36 mouse cellular contexts compared by ENCODE assay signal in the genomic region with DNA sequence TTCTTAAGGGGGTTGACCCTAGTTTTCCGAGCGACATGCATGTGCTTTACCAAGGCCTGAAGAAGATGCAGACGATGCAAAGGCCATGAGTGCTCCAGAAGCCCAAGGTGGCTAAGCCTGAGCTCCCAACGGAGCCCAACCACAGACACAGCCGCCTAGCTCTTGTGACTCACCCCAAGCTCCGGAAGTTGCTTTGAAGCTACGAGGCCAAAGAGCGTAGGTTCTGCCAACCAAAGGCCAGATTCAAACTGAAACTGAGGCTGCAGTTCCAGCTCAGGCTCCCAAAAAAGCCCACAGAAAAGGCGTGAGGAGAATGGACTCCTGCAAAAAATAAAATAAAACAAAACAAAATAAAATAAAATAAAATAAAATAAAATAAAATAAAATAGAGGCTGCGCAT. TPM values are rescaled to one million over a fixed set of nuclear protein-coding genes. Genes with fewer than 3 reads are reported as not detected.
DNase-seq lines count a peak whose midpoint lies in the region; TF ChIP-seq lines count a peak whose summit lies in the region.
"Had no signal": no experiment of that assay in that cellular context is flagged by ENCODE, and none has a peak within 500 bp of the region (broad histone marks: within the 10 kb centered on the region; RNA-seq: fewer than 3 reads in every experiment).

No protein-coding gene starts in this region.

- H3K27me3 ChIP-seq in thymus, adult 2 months (ENCODE audit: control insufficient read depth, insufficient read depth, low read length), result no peaks in the 10 kb centered on the region

- TF ChIP-seq CTCF in thymus, adult 2 months (IDR thresholded peaks at IDR 0.05; ENCODE audit: borderline replicate concordance, control insufficient read depth, extremely low read depth, insufficient read depth, low read length, poor library complexity), result no peak

- 72% methylated on average over 10 of the region's 10 CpGs for WGBS in thymus, adult 2 months

- in situ Hi-C loops in ES-E14 (cut with MboI; ENCODE audit: low sequenced_read_pairs in 2 of 2, unreplicated experiment in 2 of 2), result no loop called here

- no peaks in the 10 kb centered on the region for H3K9me3 ChIP-seq in ES-E14 (ENCODE audit: control insufficient read depth, insufficient read depth, low read depth, low read length)
- H3K9me3 ChIP-seq: embryonic facial prominence, embryonic 12.5 days; forebrain, embryonic 15.5 days; hindbrain, embryonic 13.5 days; limb, embryonic 13.5 days; lung, embryonic 15.5 days; neural tube, embryonic 12.5 days had no signal

- H3K9ac ChIP-seq in ES-E14 (ENCODE audit: insufficient read depth, low read depth, low read length, poor library complexity, severe bottlenecking), result no peak overlapping the region
- H3K9ac ChIP-seq: embryonic facial prominence, embryonic 12.5 days; forebrain, embryonic 15.5 days; heart, embryonic 12.5 days; hindbrain, embryonic 13.5 days; limb, embryonic 13.5 days; lung, embryonic 15.5 days; neural tube, embryonic 12.5 days had no signal

- DNase-seq in adrenal gland, adult (ENCODE audit: inconsistent age in 2 of 2, low spot score in 1 of 2), result peak; percentile 29 to 64
- no peak for DNase-seq in adrenal gland, postnatal 25 days
- DNase-seq in thymus, postnatal 14 days, result peak; percentile 38
- DNase-seq in thymus, adult 2 months, result no peak
- DNase-seq in ES-E14 (ENCODE audit: low read depth, low spot score), result no peak
- peak; percentile 16 for DNase-seq in naive thymus-derived CD4-positive, alpha-beta T cell, adult 2 months (ENCODE audit: low read depth)
- no peak for DNase-seq in layer of hippocampus, postnatal 10 days (ENCODE audit: low spot score in 2 of 2)
- DNase-seq in right cerebral cortex, postnatal 36 days (ENCODE audit: low spot score in 2 of 2), result no peak
- DNase-seq: cerebellum, adult 9-10 months; embryo, embryonic 11 days; gastrocnemius, postnatal 25 days; heart, adult 18-20 months; heart, postnatal 4 days; kidney, postnatal 14 days; layer of hippocampus, adult 9-11 months; right cerebral cortex, adult 18-20 months had no signal

- no peaks in the 10 kb centered on the region for H3K36me3 ChIP-seq in thymus, adult 2 months (ENCODE audit: control insufficient read depth, insufficient read depth, low read length)
- no peaks in the 10 kb centered on the region for H3K36me3 ChIP-seq in ES-E14 (ENCODE audit: control insufficient read depth, insufficient read depth, low read length, poor library complexity, severe bottlenecking)
- H3K36me3 ChIP-seq: embryonic facial prominence, embryonic 12.5 days; forebrain, embryonic 10.5 days; forebrain, embryonic 15.5 days; heart, embryonic 12.5 days; hindbrain, embryonic 13.5 days; limb, embryonic 13.5 days; lung, embryonic 15.5 days; midbrain, embryonic 10.5 days; neural tube, embryonic 12.5 days had no signal

- no peak overlapping the region for H3K4me3 ChIP-seq in thymus, adult 2 months (ENCODE audit: control insufficient read depth, insufficient read depth, low read length)
- no peak overlapping the region for H3K4me3 ChIP-seq in ES-E14 (ENCODE audit: insufficient read depth in 1 of 2, low read depth in 1 of 2, low read length in 2 of 2, poor library complexity in 1 of 2, severe bottlenecking in 1 of 2)
- H3K4me3 ChIP-seq: embryonic facial prominence, embryonic 12.5 days; forebrain, embryonic 10.5 days; forebrain, embryonic 15.5 days; heart, embryonic 12.5 days; hindbrain, embryonic 13.5 days; left cerebral cortex, adult 2 months; limb, embryonic 13.5 days; lung, embryonic 15.5 days; midbrain, embryonic 10.5 days; neural tube, embryonic 12.5 days had no signal

- peaks cover 6% of the 10 kb centered on the region for H3K4me1 ChIP-seq in thymus, adult 2 months (replicated peaks; ENCODE audit: control insufficient read depth, insufficient read depth, low read length)
- peaks cover 0 to 7% of the 10 kb centered on the region in 2 experiments; a peak in 1 of 4 replicates for H3K4me1 ChIP-seq in ES-E14 (ENCODE audit: control insufficient read depth in 2 of 2, insufficient read depth in 2 of 2, low read length in 2 of 2, poor library complexity in 1 of 2)
- H3K4me1 ChIP-seq: embryonic facial prominence, embryonic 12.5 days; heart, embryonic 12.5 days; hindbrain, embryonic 13.5 days; neural tube, embryonic 12.5 days had no signal

- no peak for TF ChIP-seq POLR2A in thymus, adult 2 months (IDR thresholded peaks at IDR 0.05; ENCODE audit: control insufficient read depth, extremely low read depth, insufficient read depth, low read length, poor library complexity)

- H3K27ac ChIP-seq in thymus, adult 2 months (ENCODE audit: control insufficient read depth, insufficient read depth, low read length), result no peak overlapping the region
- H3K27ac ChIP-seq in ES-E14 (ENCODE audit: insufficient read depth, low read depth, low read length, poor library complexity, severe bottlenecking), result 0 out of 2 replicates have a peak overlapping the region, but pooled peaks have one; percentile 12
- H3K27ac ChIP-seq: embryonic facial prominence, embryonic 12.5 days; forebrain, embryonic 10.5 days; forebrain, embryonic 15.5 days; hindbrain, embryonic 13.5 days; left cerebral cortex, adult 2 months; limb, embryonic 13.5 days; lung, embryonic 15.5 days; midbrain, embryonic 10.5 days; neural tube, embryonic 12.5 days had no signal

TF ChIP-seq in ES-E14, 5 proteins besides CTCF, POLR2A, EP300 and RAD21:
- TF ChIP-seq ZC3H11A (IDR thresholded peaks at IDR 0.05; ENCODE audit: borderline replicate concordance, low read depth, low read length) (no peak), HCFC1 (IDR thresholded peaks at IDR 0.05; ENCODE audit: borderline replicate concordance, insufficient read depth, low read length) (no peak), MAFK (IDR thresholded peaks at IDR 0.05; ENCODE audit: insufficient read depth, low read depth, low read length) (no peak), ZNF384 (IDR thresholded peaks at IDR 0.05; ENCODE audit: low read depth, low read length) (no peak), CHD2 (IDR thresholded peaks at IDR 0.05; ENCODE audit: low read depth, low read length) (no peak)

RNA-seq across cellular contexts. Expression of gene Neurog1, which starts 14.1 kb away (rescaled TPM):
- total RNA-seq in adrenal gland, postnatal 25 days (2021), result not detected in 2 replicates
- polyA plus RNA-seq in thymus, adult 2 months (2012; rRNA removed), result 0.17 and 0.24 TPM in 2 replicates
- 0.45 and 0.48 TPM in 2 replicates for total RNA-seq in ES-E14 (2012; rRNA removed)
- total RNA-seq in layer of hippocampus, postnatal 10 days (2021), result not detected
- total RNA-seq: gastrocnemius, adult 18-20 months; gastrocnemius, postnatal 25 days; heart, adult 18-20 months; heart, postnatal 4 days; left cerebral cortex, adult 2 months; left cerebral cortex, postnatal 36 days; megakaryocyte progenitor cell, adult 5-6 weeks; MEL had no signal
- polyA plus RNA-seq: heart, embryonic 12.5 days; heart, postnatal 0 days; intestine, postnatal 0 days; kidney, embryonic 14.5 days; limb, embryonic 13.5 days; liver, embryonic 11.5 days; liver, embryonic 16.5 days; lung, embryonic 15.5 days had no signal

RNA-seq across cellular contexts. Expression of gene Cxcl14, which starts 58.4 kb away (rescaled TPM):
- 29.4 and 36.9 TPM in 2 replicates for total RNA-seq in adrenal gland, postnatal 25 days (2021)
- 4.7 and 4.9 TPM in 2 replicates for polyA plus RNA-seq in thymus, adult 2 months (2012; rRNA removed)
- 2.6 and 2.8 TPM in 2 replicates for total RNA-seq in ES-E14 (2012; rRNA removed)
- 10 to 100 TPM; 81.4 to 86.1 TPM for total RNA-seq in layer of hippocampus, postnatal 10 days (2021)
- total RNA-seq: megakaryocyte progenitor cell, adult 5-6 weeks; MEL had no signal

RNA-seq across cellular contexts. Expression of gene Tifab, which starts 59.2 kb away (rescaled TPM):
- total RNA-seq in adrenal gland, postnatal 25 days (2021), result 1.1 and 1.5 TPM in 2 replicates
- 8.3 and 9.4 TPM in 2 replicates for polyA plus RNA-seq in thymus, adult 2 months (2012; rRNA removed)
- 0.13 TPM in 1 of 2 replicates, not detected in the other for total RNA-seq in ES-E14 (2012; rRNA removed)
- total RNA-seq in layer of hippocampus, postnatal 10 days (2021), result 1 to 10 TPM; 1.8 to 2.0 TPM
- total RNA-seq: MEL had no signal
- polyA plus RNA-seq: Patski had no signal

Comparison
In these comparisons a context has a peak if more than half of its experiments do, and no peak if none do; other contexts are left out.
1. DNase-seq: peak in adrenal gland, adult (2 of 2), thymus, postnatal 14 days (single experiment) and naive thymus-derived CD4-positive, alpha-beta T cell, adult 2 months (single experiment); none in adrenal gland, postnatal 25 days (single experiment), thymus, adult 2 months (single experiment), ES-E14 (single experiment), layer of hippocampus, postnatal 10 days (0 of 2) and right cerebral cortex, postnatal 36 days (0 of 2).